27 mouse cellular contexts compared by ENCODE assay signal in genomic region chr1:188261903-188262682, GRCm38 (mm10). TPM values are rescaled to one million over a fixed set of nuclear protein-coding genes. Genes with fewer than 3 reads are reported as not detected.
DNase-seq lines count a peak whose midpoint lies in the region; ATAC-seq lines count a peak whose summit lies in the region.
"Had no signal": no experiment of that assay in that cellular context is flagged by ENCODE, and none has a peak within 500 bp of the region (broad histone marks: within the 10 kb centered on the region; RNA-seq: fewer than 3 reads in every experiment).

Gene Ush2a, plus strand, starts transcription at chr1:188262023.

- ATAC-seq in forebrain, embryonic 15.5 days (replicated peaks) = peak; percentile 53; the same call in 1 of the 2 replicates
- no peak for ATAC-seq in midbrain, embryonic 15.5 days (replicated peaks)
- no peak for ATAC-seq in midbrain, embryonic 14.5 days (ENCODE audit: low FRiP score, low TSS enrichment)
- ATAC-seq: intestine, postnatal 0 days; liver, embryonic 12.5 days had no signal

- peaks cover 19% of the 10 kb centered on the region for H3K4me1 ChIP-seq in forebrain, embryonic 15.5 days
- H3K4me1 ChIP-seq in forebrain, embryonic 10.5 days = peaks cover 28% of the 10 kb centered on the region
- H3K4me1 ChIP-seq in midbrain, embryonic 10.5 days = peaks cover 33% of the 10 kb centered on the region
- H3K4me1 ChIP-seq in midbrain, embryonic 15.5 days = peaks cover 6% of the 10 kb centered on the region
- peaks cover 10% of the 10 kb centered on the region; the same call in 1 of the 2 replicates for H3K4me1 ChIP-seq in midbrain, embryonic 14.5 days (ENCODE audit: control insufficient read depth, insufficient read depth, low read length)
- H3K4me1 ChIP-seq: liver, embryonic 12.5 days had no signal

- H3K27ac ChIP-seq in forebrain, embryonic 15.5 days (replicated peaks) = no peak within 1 kb of the TSS
- no peak within 1 kb of the TSS for H3K27ac ChIP-seq in forebrain, embryonic 10.5 days
- peak within 1 kb of the TSS; percentile 42 for H3K27ac ChIP-seq in midbrain, embryonic 10.5 days (replicated peaks)
- no peak within 1 kb of the TSS for H3K27ac ChIP-seq in midbrain, embryonic 15.5 days
- H3K27ac ChIP-seq in midbrain, embryonic 14.5 days (replicated peaks; ENCODE audit: low read depth, low read length) = no peak within 1 kb of the TSS
- H3K27ac ChIP-seq: hindbrain, embryonic 15.5 days; limb, embryonic 13.5 days; liver, embryonic 12.5 days; neural tube, embryonic 13.5 days; stomach, postnatal 0 days had no signal

- no peaks in the 10 kb centered on the region for H3K36me3 ChIP-seq in forebrain, embryonic 15.5 days
- H3K36me3 ChIP-seq in forebrain, embryonic 10.5 days (replicated peaks) = no peaks in the 10 kb centered on the region
- H3K36me3 ChIP-seq in midbrain, embryonic 10.5 days = no peaks in the 10 kb centered on the region
- no peaks in the 10 kb centered on the region for H3K36me3 ChIP-seq in midbrain, embryonic 15.5 days (replicated peaks)
- H3K36me3 ChIP-seq in midbrain, embryonic 14.5 days (ENCODE audit: control insufficient read depth, insufficient read depth, low read length) = no peaks in the 10 kb centered on the region
- H3K36me3 ChIP-seq: heart, embryonic 12.5 days; hindbrain, embryonic 15.5 days; limb, embryonic 13.5 days; liver, embryonic 12.5 days; neural tube, embryonic 13.5 days had no signal

- no peak within 1 kb of the TSS for H3K9ac ChIP-seq in forebrain, embryonic 15.5 days (replicated peaks)
- no peak within 1 kb of the TSS for H3K9ac ChIP-seq in midbrain, embryonic 15.5 days
- H3K9ac ChIP-seq in midbrain, embryonic 14.5 days (replicated peaks; ENCODE audit: low read length) = no peak within 1 kb of the TSS
- H3K9ac ChIP-seq: heart, embryonic 12.5 days; hindbrain, embryonic 15.5 days; limb, embryonic 13.5 days; liver, embryonic 12.5 days; neural tube, embryonic 13.5 days had no signal

- 42% methylated on average over 10 of the region's 10 CpGs for WGBS in forebrain, embryonic 15.5 days
- whole genome bisulfite sequencing in forebrain, embryonic 10.5 days = 63% methylated on average over 10 of the region's 10 CpGs
- WGBS in midbrain, embryonic 10.5 days = 54% methylated on average over 10 of the region's 10 CpGs
- WGBS in midbrain, embryonic 15.5 days = 32% methylated on average over 10 of the region's 10 CpGs
- WGBS in midbrain, embryonic 14.5 days = 30% methylated on average over 10 of the region's 10 CpGs

- no peaks in the 10 kb centered on the region for H3K27me3 ChIP-seq in forebrain, embryonic 15.5 days
- no peaks in the 10 kb centered on the region for H3K27me3 ChIP-seq in forebrain, embryonic 10.5 days (ENCODE audit: poor library complexity, severe bottlenecking)
- no peaks in the 10 kb centered on the region for H3K27me3 ChIP-seq in midbrain, embryonic 10.5 days (ENCODE audit: low read depth, poor library complexity, severe bottlenecking)
- no peaks in the 10 kb centered on the region for H3K27me3 ChIP-seq in midbrain, embryonic 15.5 days (replicated peaks)
- no peaks in the 10 kb centered on the region for H3K27me3 ChIP-seq in midbrain, embryonic 14.5 days (ENCODE audit: control insufficient read depth, insufficient read depth, low read length)
- H3K27me3 ChIP-seq: heart, embryonic 12.5 days; hindbrain, embryonic 15.5 days; limb, embryonic 13.5 days; liver, embryonic 12.5 days; neural tube, embryonic 13.5 days had no signal

- no peak for DNase-seq in forebrain, embryonic 10.5 days (ENCODE audit: extremely low spot score, low spot score)
- DNase-seq in midbrain, embryonic 10.5 days (ENCODE audit: low spot score) = no peak
- peak; percentile 21 for DNase-seq in midbrain, embryonic 14.5 days
- peak; percentile 81 for DNase-seq in retina, postnatal 1 day
- no peak for DNase-seq in lung, postnatal 4 days
- DNase-seq: adrenal gland, adult 2 months; cerebellum, adult 11-12 months; cerebellum, postnatal 10 days; gastrocnemius, postnatal 14 days; heart, adult 18-20 months; heart, postnatal 14 days; kidney, postnatal 4 days; lung, adult 18-20 months; lung, postnatal 10 days; thymus, adult 2 months; thymus, postnatal 4 days had no signal

- H3K9me3 ChIP-seq in forebrain, embryonic 15.5 days = no peaks in the 10 kb centered on the region
- no peaks in the 10 kb centered on the region for H3K9me3 ChIP-seq in forebrain, embryonic 10.5 days
- H3K9me3 ChIP-seq in midbrain, embryonic 10.5 days (replicated peaks) = no peaks in the 10 kb centered on the region
- no peaks in the 10 kb centered on the region for H3K9me3 ChIP-seq in midbrain, embryonic 15.5 days
- no peaks in the 10 kb centered on the region for H3K9me3 ChIP-seq in midbrain, embryonic 14.5 days (ENCODE audit: control insufficient read depth, low read length)
- H3K9me3 ChIP-seq: heart, embryonic 12.5 days; hindbrain, embryonic 15.5 days; limb, embryonic 13.5 days; liver, embryonic 12.5 days; neural tube, embryonic 13.5 days had no signal

- no peak within 1 kb of the TSS for H3K4me2 ChIP-seq in forebrain, embryonic 15.5 days (replicated peaks)
- no peak within 1 kb of the TSS for H3K4me2 ChIP-seq in midbrain, embryonic 15.5 days
- no peak within 1 kb of the TSS for H3K4me2 ChIP-seq in midbrain, embryonic 14.5 days (ENCODE audit: low read length)
- H3K4me2 ChIP-seq: heart, embryonic 12.5 days; hindbrain, embryonic 15.5 days; limb, embryonic 13.5 days; liver, embryonic 12.5 days; neural tube, embryonic 13.5 days had no signal

- no peak within 1 kb of the TSS for H3K4me3 ChIP-seq in forebrain, embryonic 15.5 days
- no peak within 1 kb of the TSS for H3K4me3 ChIP-seq in forebrain, embryonic 10.5 days
- no peak within 1 kb of the TSS for H3K4me3 ChIP-seq in midbrain, embryonic 10.5 days
- no peak within 1 kb of the TSS for H3K4me3 ChIP-seq in midbrain, embryonic 15.5 days
- no peak within 1 kb of the TSS for H3K4me3 ChIP-seq in midbrain, embryonic 14.5 days (replicated peaks; ENCODE audit: low read depth, low read length)
- H3K4me3 ChIP-seq: heart, embryonic 12.5 days; hindbrain, embryonic 15.5 days; limb, embryonic 13.5 days; liver, embryonic 12.5 days; neural tube, embryonic 13.5 days had no signal

RNA-seq across cellular contexts. Expression of gene Ush2a, which starts in this region (rescaled TPM):
- polyA plus RNA-seq in forebrain, embryonic 15.5 days (2015; fragmentation: Nextera tagmentation; extraction: Ambion mirVana) = 0.04 and 0.10 TPM in 2 replicates
- polyA plus RNA-seq in forebrain, embryonic 10.5 days (2016; fragmentation: Nextera tagmentation; extraction: Ambion mirVana) = 0.04 and 0.09 TPM in 2 replicates
- 0.07 and 0.12 TPM in 2 replicates for polyA plus RNA-seq in midbrain, embryonic 10.5 days (2016; fragmentation: Nextera tagmentation; extraction: Ambion mirVana)
- polyA plus RNA-seq in midbrain, embryonic 15.5 days (2015; fragmentation: Nextera tagmentation; extraction: Ambion mirVana) = 0.13 and 0.37 TPM in 2 replicates
- 0.19 and 0.62 TPM in 2 replicates for polyA plus RNA-seq in midbrain, embryonic 14.5 days (2014; fragmentation: Nextera tagmentation; extraction: Ambion mirVana)
- polyA plus RNA-seq: C2C12; small intestine, adult 2 months; stomach, postnatal 0 days had no signal

Comparison
In these comparisons a context has a peak if more than half of its experiments do, and no peak if none do; other contexts are left out.
1. Peak in ATAC-seq in forebrain, embryonic 15.5 days; RNA of the gene not detected or under 1 TPM.
2. Peak in DNase-seq in midbrain, embryonic 14.5 days; RNA of the gene not detected or under 1 TPM.